Mouse (Mus musculus) natural killer cell, adult 2 months (primary cell): ENCODE results near the gene Adamts12.

Experiments used
- DNase-seq, 2 experiments: peaks; one replicate each; pipeline ENCODE4 v3.0.0; 2022; ENCODE audit warnings: low spot score in 2 of 2

Gene Adamts12

DNA sequence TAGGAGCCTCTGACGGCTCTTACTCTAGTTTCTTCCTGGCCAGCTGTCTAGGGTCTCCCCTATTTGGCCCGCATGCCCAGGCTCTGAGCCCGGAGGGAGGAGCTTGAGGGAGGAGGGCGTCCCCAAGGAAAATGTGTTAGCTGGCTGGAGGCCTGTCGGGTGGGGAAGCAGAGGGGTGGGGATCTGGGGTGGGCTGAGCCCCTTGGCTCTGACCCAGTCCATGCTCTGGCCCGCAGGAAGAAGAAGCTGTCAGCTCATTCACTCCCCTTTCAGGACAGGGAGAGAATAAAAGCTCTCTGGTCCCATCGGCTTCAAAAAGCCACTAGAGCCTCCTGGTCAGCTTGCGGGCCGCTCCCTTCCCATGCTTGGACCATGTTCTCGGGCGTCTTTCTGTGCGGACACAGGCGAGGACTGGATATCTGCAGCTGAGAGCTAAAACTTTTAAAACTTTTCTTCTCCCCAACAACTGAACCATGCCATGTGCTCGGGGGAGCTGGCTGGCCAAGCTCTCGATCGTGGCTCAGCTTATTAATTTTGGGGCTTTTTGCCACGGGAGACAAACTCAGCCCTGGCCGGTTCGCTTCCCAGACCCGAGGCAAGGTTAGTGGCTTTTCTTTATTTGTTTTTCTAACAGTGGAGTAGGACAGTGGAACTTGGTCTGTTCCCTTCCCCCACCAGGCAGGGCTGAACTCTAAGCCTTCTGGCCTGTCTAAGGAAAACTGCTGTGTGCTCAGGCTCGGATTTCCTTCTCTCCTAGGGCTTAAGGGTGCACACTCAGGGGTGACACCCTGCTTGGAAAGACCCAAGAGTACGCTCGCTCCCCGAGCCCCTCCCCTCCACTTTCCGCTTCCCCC, at the start of gene Adamts12:
Adamts12 (plus strand) TSS at position 233 of the 854 bp plus-strand sequence.
- no peak for DNase-seq

DNA sequence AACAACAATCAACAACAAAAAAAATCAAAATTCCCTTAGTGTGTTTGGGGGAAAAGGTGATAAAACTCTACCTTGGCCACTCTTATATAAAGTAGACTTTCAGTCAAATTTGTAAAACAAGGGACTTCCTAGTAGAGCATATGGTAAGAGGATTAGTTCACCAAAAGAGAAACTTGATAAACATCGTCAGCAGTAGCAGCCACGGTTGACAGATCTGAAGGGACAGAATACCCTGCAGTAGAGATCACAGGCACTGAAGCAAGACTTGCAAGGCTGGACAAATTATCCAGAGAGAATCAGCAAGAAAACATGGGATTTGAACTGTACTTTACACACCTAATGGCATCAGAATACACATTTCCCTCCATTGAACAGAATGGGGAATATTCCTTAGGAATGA, 49.7 kb upstream of the Adamts12 start:
- DNase-seq, result no peak

DNA sequence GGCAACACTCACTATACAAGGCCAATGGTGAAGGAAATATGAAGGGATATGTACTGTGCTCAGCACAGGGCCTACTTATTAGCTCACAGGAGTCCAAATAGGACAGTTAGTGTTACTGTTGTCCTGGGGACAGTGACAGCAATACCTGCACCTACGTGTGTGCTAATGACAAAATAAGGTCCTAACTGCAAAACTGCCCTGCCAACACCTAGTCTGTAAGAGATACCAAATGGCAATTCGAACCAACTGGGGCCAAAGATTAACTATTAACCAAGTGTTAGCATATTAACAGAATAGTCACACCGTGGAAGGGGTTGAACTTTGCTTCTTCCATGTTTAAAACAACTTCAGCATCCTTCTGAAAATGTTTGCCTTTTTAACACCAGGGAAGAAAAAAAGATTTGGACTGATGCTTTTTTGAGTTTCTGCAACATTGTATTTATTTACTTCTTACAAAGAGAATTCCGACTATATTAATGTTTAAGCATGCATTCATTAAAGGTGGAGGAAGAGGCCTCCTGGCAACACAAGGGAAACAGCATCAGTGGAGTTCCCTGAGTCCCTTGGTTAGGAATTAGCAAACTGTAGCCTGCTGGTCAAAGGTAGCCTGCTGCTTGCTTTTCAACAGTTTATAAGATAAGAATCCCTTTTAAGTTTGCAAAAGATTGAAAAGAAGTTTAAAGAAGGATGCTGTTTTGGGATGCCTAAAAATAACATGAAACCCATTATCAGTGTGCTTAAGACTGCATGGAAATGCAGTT, 37.6 kb upstream of the Adamts12 start:
- no peak for DNase-seq

DNA sequence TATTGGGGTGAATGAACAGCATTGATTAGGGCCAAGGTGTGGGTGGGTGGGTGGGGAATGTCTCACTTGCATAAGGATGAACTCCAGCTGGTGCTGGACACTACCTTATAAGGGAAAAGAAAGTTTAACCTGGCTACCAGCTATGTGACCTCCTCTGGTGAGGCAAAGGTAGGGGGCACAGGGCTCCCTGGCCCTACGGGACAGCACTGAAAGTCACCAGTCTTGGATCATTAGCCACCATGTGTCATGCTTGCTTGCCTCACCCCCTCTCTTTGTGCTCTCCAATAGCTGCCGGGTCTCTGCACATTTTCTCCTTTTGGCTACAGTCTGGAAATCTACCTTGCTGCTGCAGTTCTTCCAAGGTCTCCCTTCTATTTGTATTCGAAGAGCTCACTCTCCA, 34.4 kb upstream of the Adamts12 start:
- no peak for DNase-seq

DNA sequence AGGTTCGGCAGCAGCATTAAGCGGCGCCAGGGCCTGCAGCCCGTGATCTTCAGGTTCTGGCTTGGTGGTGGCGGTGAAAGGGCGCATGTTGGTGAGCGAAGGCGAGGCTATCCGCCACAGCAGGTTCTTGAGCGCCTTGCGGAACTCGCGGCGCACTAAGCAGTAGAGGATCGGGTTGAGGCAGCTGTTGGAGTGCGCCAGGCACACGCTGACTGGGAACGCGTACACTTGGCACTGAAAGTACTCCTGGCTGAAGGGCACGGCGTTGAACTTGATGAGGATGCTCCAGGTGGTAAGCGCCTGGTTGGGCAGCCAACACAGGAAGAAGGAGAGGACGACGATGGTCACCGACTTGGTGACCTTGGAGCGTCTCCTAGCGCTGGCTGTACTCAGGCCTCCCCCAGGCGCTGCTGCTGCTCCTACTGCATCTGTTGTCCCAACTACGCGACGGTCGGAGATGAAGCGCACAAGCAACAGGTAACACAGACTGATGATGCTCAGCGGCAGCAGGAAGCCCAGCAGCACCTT, 28.6 kb upstream of the Adamts12 start:
- no peak for DNase-seq

DNA sequence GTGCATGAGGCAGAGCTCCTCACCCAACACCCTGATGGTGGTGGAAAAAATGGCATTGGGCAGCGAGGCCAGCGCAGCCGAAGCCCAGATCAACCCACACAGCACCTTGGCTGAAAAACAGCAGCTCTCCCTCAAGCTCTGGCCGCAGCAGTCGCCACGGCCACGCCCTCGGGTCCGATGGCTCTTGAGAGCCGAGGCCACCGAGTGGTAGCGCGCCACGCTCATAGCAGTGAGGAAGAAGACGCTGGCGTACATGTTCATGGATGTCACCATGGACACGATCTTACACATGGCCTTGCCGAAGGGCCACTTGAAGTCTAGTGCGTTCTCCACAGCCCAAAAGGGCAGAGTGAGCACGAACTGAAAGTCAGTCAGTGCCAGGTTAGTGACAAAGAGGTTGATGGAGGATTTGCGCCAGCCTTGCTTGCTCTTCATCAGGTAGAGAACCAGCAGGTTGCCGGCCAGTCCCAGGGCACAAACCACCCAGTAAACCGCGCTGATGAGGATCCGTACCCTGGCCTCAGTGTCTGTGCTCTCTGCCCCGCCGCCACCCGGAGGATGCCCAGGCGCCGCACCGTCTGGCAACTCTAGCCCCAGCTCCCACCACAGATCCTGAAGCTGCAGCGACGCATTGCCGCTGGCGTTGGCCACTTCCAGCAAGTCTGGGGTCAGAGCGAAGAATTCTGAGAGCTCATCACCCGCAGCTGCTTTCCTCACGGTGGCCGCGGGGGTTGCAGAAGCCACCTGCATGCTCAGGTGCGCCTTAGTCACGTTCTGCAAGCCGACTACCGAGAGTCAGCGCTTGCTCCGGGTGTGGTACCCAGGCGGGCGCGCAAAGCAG, 27.8 kb upstream of the Adamts12 start:
- DNase-seq, result no peak

DNA sequence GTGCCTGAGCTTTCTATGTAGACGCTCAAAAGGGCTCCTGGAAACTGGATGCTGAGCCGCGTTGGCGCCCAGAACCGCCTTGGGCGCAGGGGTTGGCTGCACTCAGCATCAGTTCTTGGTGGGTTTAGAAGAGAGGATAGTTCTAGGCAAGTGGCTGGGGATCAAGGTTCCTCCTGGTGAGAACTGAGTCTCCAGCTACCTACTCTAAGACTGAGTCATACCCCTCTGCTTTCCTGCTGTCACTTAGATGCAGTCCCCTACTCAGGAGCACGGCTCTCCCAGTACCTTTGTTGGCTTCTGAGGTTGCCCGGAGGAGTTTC, 27.3 kb upstream of the Adamts12 start:
- no peak for DNase-seq

DNA sequence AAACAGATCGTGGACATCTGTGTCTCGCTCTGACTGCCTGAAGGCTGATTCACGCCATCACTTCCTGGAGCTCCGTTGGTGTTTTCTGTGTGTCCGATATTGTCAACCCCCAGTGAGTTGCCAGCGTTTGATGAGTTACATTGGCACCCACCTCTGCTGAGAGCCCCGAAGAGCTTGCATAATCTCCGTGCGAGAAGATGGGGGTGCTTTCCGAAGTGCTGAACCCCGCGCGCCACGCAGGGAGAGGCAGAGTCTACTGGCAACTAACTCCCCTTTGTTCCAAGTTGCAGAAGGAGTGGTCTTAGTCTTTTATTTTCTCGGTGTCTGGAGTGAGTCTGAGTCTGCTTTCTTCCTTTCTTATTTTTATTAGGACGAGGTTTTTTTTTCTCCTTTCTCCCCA, 26.9 kb upstream of the Adamts12 start, which contains the start of gene Rxfp3:
Rxfp3 (minus strand) TSS at position 281 of the 400 bp plus-strand sequence.
- DNase-seq, result no peak

DNA sequence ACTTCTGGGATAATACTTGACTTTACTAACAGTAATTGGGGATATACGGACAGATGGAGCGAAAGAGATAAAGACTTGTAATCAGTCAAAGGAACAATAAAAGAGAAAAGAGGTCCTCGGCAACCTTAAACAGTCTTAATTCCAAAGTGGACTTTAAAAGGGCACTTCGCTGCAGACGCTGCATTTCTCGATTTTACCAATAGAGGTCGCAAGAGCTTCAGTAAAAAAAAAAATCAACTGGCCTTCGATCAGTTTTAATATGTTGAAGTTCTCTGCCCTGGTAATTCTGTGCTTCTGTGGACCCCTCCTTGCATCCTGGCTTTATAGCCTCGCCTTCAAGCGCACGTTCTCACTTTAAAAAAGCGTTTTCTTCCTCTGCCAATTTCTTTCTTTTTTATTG, 26.1 kb upstream of the Adamts12 start:
- DNase-seq, result peak in 1 of 2 experiments; percentile 4

DNA sequence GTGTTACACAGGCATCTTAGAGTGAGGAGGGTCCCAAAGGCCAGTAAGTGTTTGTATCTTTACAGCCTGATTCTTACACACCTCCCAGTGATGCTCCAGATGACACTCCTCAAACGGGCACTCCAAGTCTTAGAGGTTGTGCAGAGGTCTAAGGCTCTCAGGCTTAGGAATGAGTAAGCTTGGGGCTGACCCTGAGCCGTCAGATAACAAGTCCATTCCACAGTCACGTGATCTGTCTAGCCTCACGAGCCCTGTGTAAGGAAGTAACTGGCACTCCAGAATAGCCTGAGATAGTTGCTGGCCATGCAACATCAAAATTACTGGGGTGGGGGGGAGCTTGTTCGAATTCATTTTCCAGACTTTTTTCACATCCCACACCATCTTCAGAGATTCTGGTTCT, 24.5 kb upstream of the Adamts12 start:
- no peak for DNase-seq

DNA sequence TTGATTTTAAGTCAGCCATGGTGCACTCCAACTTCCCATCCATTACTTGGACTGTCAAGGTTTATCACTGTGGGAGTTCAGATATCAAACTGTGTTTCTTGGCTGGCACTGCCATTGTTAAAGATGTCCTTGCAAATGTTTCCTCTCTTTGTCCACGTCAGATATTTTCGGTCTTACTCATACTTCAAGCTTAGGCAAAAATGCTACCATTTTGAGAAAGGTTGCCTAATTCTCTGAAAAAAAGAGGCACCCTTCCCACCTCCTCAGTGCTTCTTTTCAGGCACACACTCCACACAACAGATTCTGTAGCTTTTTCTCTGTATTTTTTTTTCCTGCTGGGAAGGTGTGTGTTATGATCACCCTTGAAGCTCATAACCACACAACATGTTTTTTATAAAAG, 23.4 kb upstream of the Adamts12 start:
- no peak for DNase-seq

DNA sequence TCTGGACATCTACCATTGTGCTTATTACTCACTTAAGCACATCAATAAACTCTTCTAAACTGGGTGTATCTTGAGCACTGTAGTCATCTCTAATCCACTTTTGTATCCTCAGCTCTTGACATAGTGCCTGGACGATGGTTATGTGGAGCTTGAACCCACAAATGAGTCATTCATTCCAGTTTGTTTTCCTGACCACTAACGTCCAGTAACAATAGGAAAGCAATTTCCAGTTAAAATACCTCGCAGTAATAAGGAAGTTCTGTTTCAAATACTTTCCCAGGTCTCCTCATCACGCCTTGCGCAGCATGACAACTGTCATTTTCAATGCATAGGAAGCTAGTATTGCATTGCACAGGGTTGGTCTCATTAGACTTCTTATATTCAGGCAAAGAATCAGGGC, 21.8 kb upstream of the Adamts12 start:
- no peak for DNase-seq

DNA sequence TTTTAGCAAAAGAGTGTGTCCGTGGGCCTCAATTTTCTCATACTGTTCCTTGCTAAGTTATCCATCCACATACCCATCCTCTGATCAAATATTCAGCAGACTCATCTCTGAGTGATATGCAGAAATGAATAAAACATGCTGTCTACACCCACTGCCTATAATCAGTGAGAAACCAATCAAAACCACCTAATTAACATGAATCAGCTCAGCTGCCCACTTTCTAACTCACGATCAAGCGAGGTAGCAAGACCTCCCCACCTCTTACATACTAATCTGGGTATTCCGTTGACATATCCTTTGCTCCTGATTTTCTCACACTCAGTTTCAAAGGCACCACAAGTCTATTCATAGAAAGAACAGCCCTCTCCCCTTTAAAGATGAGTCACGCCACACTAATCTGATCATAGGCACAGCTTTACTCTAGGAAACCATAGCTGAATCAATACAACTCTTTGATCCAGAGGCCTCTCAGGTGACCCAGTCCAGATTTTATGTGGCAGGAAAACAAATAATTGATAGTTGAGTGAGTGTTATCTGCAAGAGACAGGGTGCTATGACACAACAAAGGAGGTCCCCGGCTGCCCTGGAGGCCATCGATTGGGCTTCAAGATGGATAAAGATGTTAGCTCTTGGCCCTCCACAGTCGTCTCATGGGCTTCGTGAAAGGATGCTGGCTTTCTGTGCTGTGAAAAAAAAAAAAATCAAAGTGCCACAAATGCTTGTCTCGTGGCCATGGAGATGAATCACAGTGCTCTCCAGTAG, 10.7 kb upstream of the Adamts12 start:
- DNase-seq, result no peak

DNA sequence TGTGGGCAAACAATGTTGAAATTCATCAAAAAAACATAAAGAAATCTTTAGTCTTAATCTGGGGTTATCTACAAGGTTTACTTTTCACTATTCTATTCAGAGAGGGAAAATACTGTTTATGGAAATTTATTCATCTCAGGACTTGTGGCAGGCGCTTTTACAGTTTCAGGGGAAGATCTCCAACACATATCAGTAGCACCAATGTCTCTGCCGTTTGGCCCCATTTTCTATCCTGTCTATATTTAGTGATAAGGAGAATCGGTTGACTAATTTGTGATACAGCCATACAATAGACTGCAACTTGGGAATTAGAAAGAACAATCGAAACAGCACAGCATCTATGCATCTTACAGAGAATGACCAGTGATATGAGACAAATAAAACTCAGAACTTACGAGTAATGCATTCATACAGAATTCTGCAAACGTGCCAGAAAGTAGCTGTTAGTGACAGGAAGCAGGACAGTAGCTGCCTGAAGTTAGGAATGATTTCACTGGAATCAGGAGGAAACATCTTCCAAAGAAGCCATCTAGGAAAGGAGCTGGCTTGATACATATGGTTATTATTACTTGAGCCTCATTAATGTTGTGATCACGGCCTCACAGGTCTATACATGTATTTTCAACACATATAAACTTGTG, 10.0 kb upstream of the Adamts12 start:
- DNase-seq, result no peak

DNA sequence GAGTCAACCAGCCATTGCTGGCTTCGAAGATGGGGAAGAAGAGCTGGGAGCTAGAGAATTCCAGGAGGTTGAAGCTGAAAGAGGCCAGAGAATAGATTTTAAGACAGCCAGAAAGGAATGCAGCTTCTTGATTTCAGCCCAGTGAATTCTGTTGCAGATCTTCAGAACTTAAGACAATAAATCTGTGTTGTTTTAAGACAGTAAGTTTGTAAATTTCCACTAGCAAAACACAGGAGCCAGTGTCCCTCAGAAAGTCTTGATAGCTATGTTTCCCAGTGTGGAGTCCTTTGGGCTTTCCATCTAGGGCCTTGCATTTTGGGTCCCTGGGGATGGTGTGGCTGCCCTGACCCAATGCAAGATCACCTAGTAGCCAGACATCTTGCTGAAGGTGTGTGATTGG, 1.7 kb upstream of the Adamts12 start:
- no peak for DNase-seq

DNA sequence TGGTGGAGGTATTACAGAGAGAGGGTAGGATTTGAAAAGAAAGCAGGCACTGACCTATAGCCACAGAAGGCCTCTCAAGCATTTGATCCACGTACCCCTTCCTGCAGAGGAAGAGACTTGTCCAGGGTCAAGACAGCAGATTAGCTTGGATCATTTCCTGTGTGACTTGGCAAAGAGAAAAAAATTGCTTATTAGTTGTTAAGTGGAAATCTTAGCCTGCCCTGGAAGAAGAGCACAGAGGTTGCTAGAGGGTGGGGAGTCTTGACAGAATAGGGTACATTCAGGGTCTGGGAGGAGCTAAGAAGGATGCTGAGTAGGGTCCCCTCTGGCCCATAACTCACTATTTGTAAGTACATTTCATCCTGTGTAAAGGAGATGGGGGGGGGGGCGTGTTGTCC, 431 bp upstream of the Adamts12 start:
- no peak for DNase-seq

DNA sequence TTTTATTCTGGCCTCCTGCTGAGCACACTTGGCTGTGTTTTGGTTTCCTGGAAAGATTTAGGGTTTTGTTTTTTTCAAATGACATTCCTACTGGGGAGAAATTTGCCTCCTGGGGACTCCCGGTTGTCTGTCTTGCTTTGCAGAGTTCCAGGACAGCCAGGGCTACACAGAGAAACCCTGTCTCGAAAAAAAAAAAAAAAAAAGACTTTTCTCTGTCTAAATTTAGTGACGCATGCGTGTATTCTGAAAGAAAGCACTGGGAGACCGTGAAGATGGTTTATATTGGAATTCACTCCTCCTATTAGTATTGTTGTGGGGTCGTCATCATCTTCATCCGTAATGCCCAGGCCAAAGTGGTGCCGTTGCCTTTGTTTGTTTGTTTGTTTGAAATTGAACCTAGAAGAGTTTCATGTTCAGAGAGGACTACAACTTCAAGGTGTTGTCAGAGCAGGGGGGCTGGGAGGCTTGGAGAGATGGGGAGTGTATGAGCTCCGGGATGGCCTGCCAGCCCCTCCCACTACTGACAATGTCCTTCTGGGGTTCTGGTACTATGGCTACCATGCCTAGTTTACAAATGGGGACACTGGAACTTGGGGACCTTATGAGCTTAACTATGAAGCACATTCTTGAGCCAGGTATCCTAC, 1.1 kb downstream of the Adamts12 start:
- no peak for DNase-seq

DNA sequence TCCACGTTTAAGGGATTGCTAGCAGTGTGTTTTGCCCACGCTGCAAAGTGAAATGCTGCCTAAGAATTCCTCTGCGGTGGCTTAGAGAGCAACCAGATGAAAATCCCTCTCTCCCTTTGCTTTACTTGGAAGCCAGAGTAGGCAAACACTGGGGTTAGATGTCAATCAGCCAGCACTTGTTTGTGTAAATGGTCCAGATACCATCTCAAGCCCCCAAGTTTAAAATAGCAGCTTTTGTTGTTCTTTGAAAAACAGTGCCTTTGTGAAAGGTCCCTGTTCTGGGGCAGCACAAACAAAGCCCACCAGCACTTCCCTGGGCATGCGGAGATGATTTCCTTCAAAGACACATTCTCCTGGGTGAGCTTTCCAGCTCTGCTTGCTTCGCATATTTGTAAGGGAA, 1.7 kb downstream of the Adamts12 start:
- no peak for DNase-seq

DNA sequence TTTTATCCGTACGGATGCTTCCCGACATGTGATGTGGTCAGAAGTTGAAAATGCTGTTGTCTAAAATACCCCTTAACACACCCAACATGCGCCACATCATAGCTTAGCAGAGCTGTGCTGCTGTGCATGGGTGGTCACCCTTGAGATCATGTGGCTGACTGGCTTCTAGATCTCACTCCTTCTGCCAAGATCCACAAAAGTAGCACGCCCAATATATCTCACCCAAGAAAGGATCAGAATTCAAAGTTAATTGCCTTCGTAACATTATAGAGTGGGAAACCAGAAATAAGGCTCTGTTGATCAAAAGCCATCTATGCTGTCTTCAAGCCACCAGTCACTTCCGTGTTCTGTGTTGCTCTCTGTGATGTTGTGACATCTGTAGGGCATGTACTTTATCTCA, 3.3 kb downstream of the Adamts12 start:
- DNase-seq, result no peak

DNA sequence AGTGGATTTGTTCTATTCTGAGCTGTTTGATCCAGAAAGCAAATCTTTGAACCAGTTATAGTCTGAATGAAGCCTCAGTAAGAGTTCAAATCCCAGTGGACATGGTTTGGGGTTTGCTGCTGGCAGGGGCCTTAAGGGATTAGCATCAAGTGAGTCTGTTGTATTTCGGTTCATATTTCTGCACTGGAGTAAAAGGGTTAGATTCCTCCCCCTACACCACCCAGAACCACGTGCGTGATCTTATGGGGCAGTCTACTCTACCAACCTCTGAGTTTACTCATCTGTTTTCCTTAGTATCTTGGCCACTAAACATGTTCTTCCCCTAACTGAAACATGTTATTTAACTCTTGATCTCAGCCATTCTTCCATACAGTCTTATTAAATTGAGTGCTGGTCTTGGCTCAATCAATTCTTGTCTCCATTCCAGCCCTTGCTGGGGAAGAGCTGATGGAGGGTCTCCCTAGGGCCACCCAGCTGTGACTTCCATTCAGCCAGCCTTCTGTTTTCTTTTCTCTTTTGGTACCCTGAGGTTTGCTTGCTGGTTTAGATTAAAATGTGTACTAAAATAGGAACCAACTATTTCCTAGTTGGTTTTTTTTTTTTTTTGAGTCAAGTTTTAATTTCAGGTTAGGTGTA, 11.3 kb downstream of the Adamts12 start:
- no peak for DNase-seq
